Mouse (Mus musculus) midbrain, embryonic 12.5 days (tissue): Measurements from ENCODE around the gene Slx1b. TPM values are rescaled to one million over a fixed set of nuclear protein-coding genes. Genes with fewer than 3 reads are reported as not detected.

Experiments used
- ATAC-seq: fragments of 200-750 bp; cut with Nextera tagmentation; 2 replicates; pipeline ENCODE4 v1.8.0; 2017; ENCODE audit warnings: low read depth, moderate TSS enrichment, moderate library complexity; ENCODE audit not compliant: low FRiP score
- H3K27ac ChIP-seq: fragments of 300-500 bp; sonication (generic); replicated peaks from 2 replicates; pipeline ENCODE4 v1.5.1; 2016; ENCODE audit warnings: mild to moderate bottlenecking
- H3K27me3 ChIP-seq: fragments of 300-500 bp; sonication (generic); 2 replicates; pipeline ENCODE4 v1.6.1; 2016; ENCODE audit warnings: mild to moderate bottlenecking
- H3K36me3 ChIP-seq: fragments of 300-500 bp; sonication (generic); 2 replicates; pipeline ENCODE4 v1.6.1; 2016
- H3K4me1 ChIP-seq: fragments of 300-500 bp; sonication (generic); 2 replicates; pipeline ENCODE4 v1.6.1; 2016
- H3K4me2 ChIP-seq: fragments of 300-500 bp; sonication (generic); replicated peaks from 2 replicates; pipeline ENCODE4 v1.6.1; 2016; ENCODE audit warnings: mild to moderate bottlenecking, moderate library complexity
- H3K4me3 ChIP-seq: fragments of 300-500 bp; sonication (generic); 2 replicates; pipeline ENCODE4 v1.5.1; 2016; ENCODE audit warnings: mild to moderate bottlenecking
- H3K9ac ChIP-seq: fragments of 300-500 bp; sonication (generic); replicated peaks from 2 replicates; pipeline ENCODE4 v1.6.1; 2016; ENCODE audit warnings: mild to moderate bottlenecking, moderate library complexity
- H3K9me3 ChIP-seq: fragments of 300-500 bp; sonication (generic); 2 replicates; pipeline ENCODE4 v1.6.1; 2016; ENCODE audit warnings: mild to moderate bottlenecking
- WGBS: fragments of 180-500 bp; shearing (Covaris S2); methylation state at CpG from one replicate; pipeline ENCODE4 v1.1.7; 2016; 5-methylcytosine and 5-hydroxymethylcytosine counted together
- polyA plus RNA-seq: library from polyadenylated mRNA; unstranded; fragments of >200 nt; fragmentation: Nextera tagmentation; extraction: Ambion mirVana; gene quantifications from 2 replicates; pipeline ENCODE4 v1.2.1, GENCODE M21; 2016

Slx1b gene
- polyA plus RNA-seq, 1 experiment from 2014 or later, result 19.1 TPM

- H3K36me3 ChIP-seq, result peaks cover 16% of the 10 kb centered on the region
- H3K27ac ChIP-seq, result no peak overlapping the region
- H3K27me3 ChIP-seq, result peaks cover 25% of the 10 kb centered on the region
- 0 out of 2 replicates have a peak overlapping the region, but pooled peaks have one; percentile 4 for H3K4me3 ChIP-seq
- peak overlapping the region; percentile 34 for H3K4me2 ChIP-seq
- H3K4me1 ChIP-seq, result peaks cover 40% of the 10 kb centered on the region
- H3K9ac ChIP-seq, result peak overlapping the region; percentile 20; the same call in 1 of the 2 replicates
- WGBS, result 62% methylated on average over 24 of the region's 24 CpGs
- ATAC-seq, result peak; percentile 3; the same call in 1 of the 2 replicates
- no peaks in the 10 kb centered on the region for H3K9me3 ChIP-seq
These were observed 6.2 kb upstream of the Slx1b start for GRCm38 (mm10) chr7:126701559-126702357.

- Histone ChIP-seq H3K4me1 (peaks cover 46% of the 10 kb centered on the region), H3K9ac (peak overlapping the region; percentile 20; the same call in 1 of the 2 replicates), H3K4me2 (peak overlapping the region; percentile 34), H3K27me3 (peaks cover 23% of the 10 kb centered on the region), H3K36me3 (peaks cover 16% of the 10 kb centered on the region), H3K9me3 (no peaks in the 10 kb centered on the region), H3K4me3 (0 out of 2 replicates have a peak overlapping the region, but pooled peaks have one; percentile 4), H3K27ac (no peak overlapping the region)
- ATAC-seq, result peak; percentile 42; the same call in 1 of the 2 replicates
- WGBS, result 2% methylated on average over 11 of the region's 11 CpGs
These were observed 5.5 kb upstream of the Slx1b start for GRCm38 (mm10) chr7:126701070-126701469.

- Histone ChIP-seq H3K4me3 (no peak overlapping the region), H3K4me2 (no peak overlapping the region), H3K4me1 (peaks cover 46% of the 10 kb centered on the region), H3K36me3 (peaks cover 16% of the 10 kb centered on the region), H3K9ac (no peak overlapping the region), H3K27ac (0 out of 2 replicates have a peak overlapping the region, but pooled peaks have one; percentile 3), H3K27me3 (peaks cover 16% of the 10 kb centered on the region), H3K9me3 (no peaks in the 10 kb centered on the region)
- ATAC-seq, result no peak
- WGBS, result 87% methylated on average over 25 of the region's 25 CpGs
These were observed 4.8 kb upstream of the Slx1b start for GRCm38 (mm10) chr7:126700063-126701015.

GRCm38 (mm10) chr7:126697838-126698237 is 2.3 kb upstream of the Slx1b start:
- Histone ChIP-seq H3K9me3 (no peaks in the 10 kb centered on the region), H3K27me3 (peaks cover 2% of the 10 kb centered on the region), H3K4me2 (no peak overlapping the region), H3K36me3 (peaks cover 16% of the 10 kb centered on the region), H3K9ac (no peak overlapping the region), H3K4me3 (no peak overlapping the region), H3K27ac (no peak overlapping the region), H3K4me1 (peaks cover 38% of the 10 kb centered on the region)
- no peak for ATAC-seq
- WGBS, result 95% methylated on average over 8 of the region's 8 CpGs

GRCm38 (mm10) chr7:126696886-126697285 is 1.3 kb upstream of the Slx1b start:
- Histone ChIP-seq H3K4me2 (peak overlapping the region; percentile 88), H3K36me3 (peaks cover 25% of the 10 kb centered on the region), H3K27ac (peak overlapping the region; percentile 46; the same call in 1 of the 2 replicates), H3K27me3 (no peaks in the 10 kb centered on the region; the same call in 1 of the 2 replicates), H3K9ac (peak overlapping the region; percentile 84), H3K4me1 (peaks cover 36% of the 10 kb centered on the region), H3K4me3 (peak overlapping the region; percentile 80), H3K9me3 (no peaks in the 10 kb centered on the region)
- WGBS, result 75% methylated on average over 3 of the region's 3 CpGs
- ATAC-seq, result no peak

DNA sequence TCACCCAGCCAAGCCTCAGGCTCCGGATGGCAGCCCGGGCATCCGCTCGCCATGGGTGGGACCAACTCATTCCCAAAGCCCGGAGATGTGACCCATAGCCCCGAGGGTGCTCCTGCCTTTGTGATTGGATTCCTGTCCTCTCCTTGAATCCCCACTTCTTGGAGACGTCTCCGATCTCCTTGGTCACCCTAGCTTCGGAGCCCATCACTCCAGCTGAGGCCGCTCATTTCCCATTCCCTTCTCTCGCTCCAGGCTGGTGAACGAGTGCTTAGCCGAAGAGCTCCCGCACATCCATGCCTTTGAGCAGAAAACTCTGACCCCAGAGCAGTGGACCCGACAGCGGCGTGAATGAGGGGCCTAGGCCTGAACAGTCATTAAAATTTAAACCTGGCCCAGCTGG is 719 bp upstream of the Slx1b start:
- no peak; the same call in 1 of the 2 replicates for ATAC-seq
- Histone ChIP-seq H3K4me3 (peak overlapping the region; percentile 80), H3K27me3 (no peaks in the 10 kb centered on the region), H3K9me3 (no peaks in the 10 kb centered on the region), H3K4me2 (peak overlapping the region; percentile 88), H3K27ac (peak overlapping the region; percentile 64), H3K4me1 (peaks cover 31% of the 10 kb centered on the region), H3K36me3 (peaks cover 30% of the 10 kb centered on the region), H3K9ac (peak overlapping the region; percentile 84)
- WGBS, result 5% methylated on average over 17 of the region's 17 CpGs

DNA sequence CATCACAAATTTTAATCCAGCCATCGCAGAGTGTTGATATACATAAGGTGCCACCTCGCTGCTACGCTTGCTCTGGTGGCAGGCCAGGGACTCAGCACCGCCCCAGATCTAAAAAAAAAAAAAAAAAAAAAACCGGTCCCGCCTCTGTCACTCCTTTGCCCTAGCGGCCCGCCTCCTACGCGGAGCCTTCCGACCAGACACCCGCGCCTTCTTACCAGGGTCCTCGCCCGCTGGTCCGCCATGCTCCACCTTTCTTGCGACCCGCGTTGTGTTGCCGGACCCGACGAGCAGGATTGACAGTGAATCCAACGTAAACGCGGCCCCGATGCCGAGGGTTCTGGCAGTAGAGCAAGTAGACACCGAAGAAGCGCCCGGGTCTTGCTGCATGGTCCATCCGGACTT is 373 bp downstream of the Slx1b start, which contains the start of gene Bola2:
Gene Bola2, plus strand, starts transcription at position 192 of the 402 bp plus-strand sequence.
- WGBS, result under 1% methylated on average over 31 of the region's 31 CpGs
- ATAC-seq, result peak; percentile 47

DNA sequence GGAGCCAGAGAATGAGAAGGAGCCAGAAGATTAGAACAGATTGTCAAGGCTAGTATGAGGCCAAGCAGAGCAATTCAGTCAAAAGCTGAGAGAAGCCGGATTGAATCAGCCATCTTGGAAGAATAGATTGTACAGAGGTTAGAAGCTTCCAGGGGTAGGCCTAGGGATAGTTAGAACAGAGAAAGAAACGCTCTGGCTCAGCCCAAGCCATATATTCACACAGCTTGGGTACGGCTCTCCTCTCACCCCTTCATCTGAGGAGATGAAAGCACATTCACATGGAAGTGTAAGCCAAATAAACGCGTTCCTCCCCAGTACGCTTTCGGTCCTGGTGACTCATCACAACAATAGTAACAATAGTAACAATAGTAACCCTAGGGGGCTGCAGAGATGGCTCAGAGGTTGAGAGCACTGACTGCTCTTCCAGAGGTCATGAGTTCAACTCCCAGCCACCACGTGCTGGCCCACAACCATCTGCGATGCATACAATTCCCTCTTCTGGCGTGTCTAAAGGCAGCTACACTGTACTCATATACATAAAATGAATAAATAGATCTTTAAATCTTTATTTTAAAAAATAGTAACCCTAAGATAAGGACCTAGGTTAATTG is 1.0 kb downstream of the Slx1b start:
- H3K36me3 ChIP-seq, result peaks cover 38% of the 10 kb centered on the region
- H3K4me3 ChIP-seq, result peak overlapping the region; percentile 80
- no peaks in the 10 kb centered on the region for H3K9me3 ChIP-seq
- peak overlapping the region; percentile 88 for H3K4me2 ChIP-seq
- WGBS, result 22% methylated on average over 10 of the region's 10 CpGs
- ATAC-seq, result no peak
- peak overlapping the region; percentile 75; the same call in 1 of the 2 replicates for H3K9ac ChIP-seq
- H3K27ac ChIP-seq, result 0 out of 2 replicates have a peak overlapping the region, but pooled peaks have one; percentile 93
- H3K4me1 ChIP-seq, result peaks cover 25% of the 10 kb centered on the region
- H3K27me3 ChIP-seq, result no peaks in the 10 kb centered on the region

More for the DNA sequence above, 373 bp downstream of the Slx1b start, which contains the start of gene Bola2:
- peak within 1 kb of the TSS; percentile 88 for H3K4me2 ChIP-seq
- H3K36me3 ChIP-seq, result peaks cover 36% of the 10 kb centered on the region
- peaks cover 25% of the 10 kb centered on the region for H3K4me1 ChIP-seq
- H3K27ac ChIP-seq, result peak within 1 kb of the TSS; percentile 93
- peak within 1 kb of the TSS; percentile 84 for H3K9ac ChIP-seq
- no peaks in the 10 kb centered on the region for H3K27me3 ChIP-seq
- no peaks in the 10 kb centered on the region for H3K9me3 ChIP-seq
- H3K4me3 ChIP-seq, result peak within 1 kb of the TSS; percentile 80

DNA sequence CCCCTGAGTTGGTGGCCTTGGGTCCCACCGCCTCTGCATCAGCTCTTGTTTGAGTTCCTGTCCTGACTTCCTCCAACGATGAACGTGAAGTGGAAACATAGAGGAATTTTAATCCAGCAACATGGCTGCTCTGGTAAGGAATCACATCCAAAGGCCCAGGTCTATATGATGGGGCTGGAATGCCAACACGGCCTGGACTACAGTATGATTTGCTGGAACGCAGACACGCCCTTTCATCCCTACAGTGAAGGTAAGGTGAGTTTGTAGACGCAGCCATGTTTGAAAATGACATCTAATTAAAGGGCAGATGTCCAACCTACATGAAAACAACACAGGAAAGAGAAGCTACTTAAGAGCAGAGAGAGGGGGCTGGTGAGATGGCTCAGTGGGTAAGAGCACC is 1.8 kb downstream of the Slx1b start:
- H3K27me3 ChIP-seq, result no peaks in the 10 kb centered on the region
- peak overlapping the region; percentile 88; the same call in 1 of the 2 replicates for H3K4me2 ChIP-seq
- H3K9me3 ChIP-seq, result no peaks in the 10 kb centered on the region
- H3K27ac ChIP-seq, result no peak overlapping the region
- 92% methylated on average over 7 of the region's 7 CpGs for WGBS
- no peak for ATAC-seq
- H3K4me1 ChIP-seq, result peaks cover 25% of the 10 kb centered on the region
- no peak overlapping the region for H3K4me3 ChIP-seq
- H3K9ac ChIP-seq, result no peak overlapping the region
- H3K36me3 ChIP-seq, result peaks cover 33% of the 10 kb centered on the region

DNA sequence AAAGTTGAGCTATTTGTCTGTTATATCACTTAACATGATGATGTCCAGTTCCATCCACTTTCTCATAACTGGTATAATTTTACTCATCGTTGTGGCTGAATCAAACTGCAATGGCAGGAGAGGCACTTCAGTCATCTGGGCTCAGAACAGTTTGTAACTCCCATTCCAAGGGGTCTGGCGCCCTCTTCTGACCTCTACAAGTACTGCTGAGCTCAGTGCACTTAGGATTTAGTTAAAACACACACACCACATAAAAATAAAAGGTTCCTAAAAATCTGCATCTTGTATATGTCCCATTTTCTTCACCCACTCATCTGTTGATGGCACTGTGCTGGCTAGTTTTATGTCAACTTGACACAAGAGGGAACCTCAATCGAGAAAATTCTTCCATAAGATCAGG is 2.3 kb downstream of the Slx1b start:
- Histone ChIP-seq H3K27ac (no peak overlapping the region), H3K4me1 (peaks cover 25% of the 10 kb centered on the region), H3K9me3 (no peaks in the 10 kb centered on the region), H3K4me3 (no peak overlapping the region), H3K27me3 (no peaks in the 10 kb centered on the region), H3K4me2 (peak overlapping the region; percentile 88; the same call in 1 of the 2 replicates), H3K36me3 (peaks cover 31% of the 10 kb centered on the region), H3K9ac (no peak overlapping the region)
- WGBS, result 35% methylated on average over 3 of the region's 3 CpGs
- ATAC-seq, result no peak

GRCm38 (mm10) chr7:126692426-126692825 is 3.2 kb downstream of the Slx1b start:
- no peak overlapping the region for H3K4me2 ChIP-seq
- no peaks in the 10 kb centered on the region for H3K27me3 ChIP-seq
- no peak overlapping the region for H3K9ac ChIP-seq
- WGBS, result 97% methylated on average over 26 of the region's 26 CpGs
- H3K4me1 ChIP-seq, result peaks cover 25% of the 10 kb centered on the region
- no peak overlapping the region for H3K27ac ChIP-seq
- H3K9me3 ChIP-seq, result no peaks in the 10 kb centered on the region
- ATAC-seq, result no peak
- no peak overlapping the region for H3K4me3 ChIP-seq
- H3K36me3 ChIP-seq, result peaks cover 30% of the 10 kb centered on the region
